Mouse (Mus musculus) forelimb bud, embryonic 11.5 days (tissue): ENCODE data around the gene Gab2.

Experiments
- DNase-seq: peaks from one replicate; pipeline ENCODE4 v3.0.0-alpha.2; 2012; ENCODE audit warnings: low read depth, low spot score

The Gab2 gene

GRCm38 (mm10) chr7:97314646-97315045 lies 233.3 kb downstream of the Gab2 start:
- no peak for DNase-seq

GRCm38 (mm10) chr7:97315656-97316055 lies 234.3 kb downstream of the Gab2 start:
- no peak for DNase-seq

- DNase-seq = no peak
Measured at GRCm38 (mm10) chr7:97317706-97318105, 236.3 kb downstream of the Gab2 start.

GRCm38 (mm10) chr7:97324342-97324741 lies 243.0 kb downstream of the Gab2 start:
- DNase-seq = no peak

- DNase-seq = peak; percentile 23
Measured at GRCm38 (mm10) chr7:97325156-97325985, 244.0 kb downstream of the Gab2 start.

- DNase-seq = no peak
Measured at GRCm38 (mm10) chr7:97327376-97327775, 246.0 kb downstream of the Gab2 start.

- no peak for DNase-seq
Measured at GRCm38 (mm10) chr7:97328891-97329588, 247.7 kb downstream of the Gab2 start.

GRCm38 (mm10) chr7:97329676-97330075 lies 248.3 kb downstream of the Gab2 start:
- no peak for DNase-seq

GRCm38 (mm10) chr7:97330931-97331645 lies 249.7 kb downstream of the Gab2 start:
- DNase-seq = no peak

- DNase-seq = peak; percentile 90
Measured at GRCm38 (mm10) chr7:97331726-97332666, 250.6 kb downstream of the Gab2 start, which contains the start of the genes Usp35 and Kctd21. TSS of gene Usp35 (minus strand) at chr7:97332020. TSS of gene Kctd21 (plus strand) at chr7:97332327.

GRCm38 (mm10) chr7:97332667-97333041 lies 251.3 kb downstream of the Gab2 start:
- DNase-seq = no peak

GRCm38 (mm10) chr7:97333113-97333898 lies 251.9 kb downstream of the Gab2 start:
- no peak for DNase-seq

GRCm38 (mm10) chr7:97334406-97334805 lies 253.0 kb downstream of the Gab2 start:
- no peak for DNase-seq

GRCm38 (mm10) chr7:97336678-97337077 lies 255.3 kb downstream of the Gab2 start:
- DNase-seq = no peak

GRCm38 (mm10) chr7:97338593-97338992 lies 257.2 kb downstream of the Gab2 start:
- no peak for DNase-seq

- no peak for DNase-seq
Measured at GRCm38 (mm10) chr7:97339623-97340022, 258.2 kb downstream of the Gab2 start.

GRCm38 (mm10) chr7:97340907-97341849 lies 259.8 kb downstream of the Gab2 start:
- no peak for DNase-seq

- no peak for DNase-seq
Measured at GRCm38 (mm10) chr7:97342961-97343360, 261.6 kb downstream of the Gab2 start.

- no peak for DNase-seq
Measured at GRCm38 (mm10) chr7:97344655-97345054, 263.3 kb downstream of the Gab2 start.
